Mouse (Mus musculus) bone marrow, adult 2 months (tissue): ENCODE data around the gene Zdhhc4.

Experiments
- CTCF ChIP-seq: fragments of 200-500 bp; IDR thresholded peaks from 2 replicates; pipeline ENCODE4 v1.5.1; 2011; ENCODE audit warnings: low read length, control low read depth; ENCODE audit not compliant: control insufficient read depth, insufficient read depth
- POLR2A ChIP-seq: fragments of 200-500 bp; IDR thresholded peaks from 2 replicates; pipeline ENCODE4 v1.6.1; 2011; ENCODE audit warnings: low read depth, mild to moderate bottlenecking, control low read depth, low read length, borderline replicate concordance; ENCODE audit not compliant: control insufficient read depth

DNA sequence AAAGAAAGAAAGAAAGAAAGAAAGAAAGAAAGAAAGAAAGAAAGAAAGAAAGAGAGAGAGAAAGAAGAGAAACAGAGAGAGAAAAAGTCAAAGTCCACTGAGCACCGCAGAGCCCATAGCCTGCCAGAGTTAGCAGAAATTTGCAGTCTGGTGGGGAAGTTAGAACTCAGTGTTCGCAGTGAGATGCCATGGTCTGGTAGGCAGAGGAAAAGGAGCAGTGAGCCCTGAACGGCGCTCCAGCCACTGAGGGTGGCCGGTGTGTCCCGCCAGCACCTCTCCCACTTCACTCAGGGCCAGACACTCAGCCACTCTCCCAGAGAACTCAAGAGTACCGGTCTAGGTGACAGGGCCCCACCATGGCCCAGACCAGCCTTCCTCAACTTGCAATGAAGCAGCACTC, 24.8 kb downstream of the Zdhhc4 start:
- TF ChIP-seq CTCF (no peak), POLR2A (no peak)
